ENCODE assay signal across 19 mouse cellular contexts in the genomic region with DNA sequence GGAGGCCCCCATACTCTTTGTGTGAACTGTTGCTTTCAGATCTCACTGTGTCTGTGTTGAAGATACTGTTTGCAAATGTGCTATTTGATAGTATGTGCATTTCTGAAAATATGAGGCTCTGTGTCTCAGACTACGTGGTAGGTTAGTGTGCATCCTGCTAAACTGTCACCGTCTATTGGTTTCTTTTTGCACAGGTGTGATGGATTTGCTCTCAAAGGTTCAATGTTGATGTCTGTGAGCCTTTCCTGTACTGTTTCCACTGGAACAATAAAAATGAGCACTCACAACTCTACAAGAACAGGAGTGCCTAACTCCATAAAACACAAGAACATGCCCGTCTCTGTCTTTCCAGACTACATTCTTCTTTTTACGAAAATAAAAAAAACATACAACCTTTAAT.
DNase-seq lines count a peak whose midpoint lies in the region; ATAC-seq lines count a peak whose summit lies in the region.
"Had no signal": no experiment of that assay in that cellular context is flagged by ENCODE, and none has a peak within 500 bp of the region (broad histone marks: within the 10 kb centered on the region; RNA-seq: fewer than 3 reads in every experiment).

No protein-coding gene starts in this region.

- DNase-seq in CD4-positive helper T cell, adult 2 months (ENCODE audit: low read depth, low spot score): peak; percentile 26
- DNase-seq in induced T-regulatory cell, adult 2 months (ENCODE audit: low read depth): peak; percentile 72
- DNase-seq in thymus, postnatal 4 days: no peak
- DNase-seq in heart, postnatal 36 days: no peak
- DNase-seq: adrenal gland, adult 8-10 months; adrenal gland, postnatal 14 days; adrenal gland, postnatal 36 days; B cell, adult 2 months; cerebellum, adult 11-12 months; cerebellum, adult 2 months; cerebellum, adult 9-10 months; cerebellum, postnatal 10 days; cerebellum, postnatal 25 days had no signal

- peak; percentile 42 for ATAC-seq in CD4-positive, CD25-positive, alpha-beta regulatory T cell, adult 4 months
- no peak for ATAC-seq in forebrain, embryonic 13.5 days
- ATAC-seq: forebrain, embryonic 14.5 days; forebrain, embryonic 16.5 days had no signal

- H3K9ac ChIP-seq in forebrain, embryonic 13.5 days: no peak overlapping the region
- H3K9ac ChIP-seq: embryonic facial prominence, embryonic 12.5 days had no signal

- H3K4me2 ChIP-seq in forebrain, embryonic 13.5 days: no peak overlapping the region
- H3K4me2 ChIP-seq: embryonic facial prominence, embryonic 12.5 days had no signal

- 91% methylated on average over 4 of the region's 4 CpGs for WGBS in forebrain, embryonic 13.5 days

- intact Hi-C loops in heart, postnatal 36 days (cut with DNase I): no loop called here

- no peaks in the 10 kb centered on the region for H3K36me3 ChIP-seq in forebrain, embryonic 13.5 days (ENCODE audit: poor library complexity, severe bottlenecking)
- H3K36me3 ChIP-seq: embryonic facial prominence, embryonic 10.5 days; embryonic facial prominence, embryonic 12.5 days had no signal

- no peak overlapping the region for H3K4me3 ChIP-seq in forebrain, embryonic 13.5 days
- H3K4me3 ChIP-seq: embryonic facial prominence, embryonic 10.5 days; embryonic facial prominence, embryonic 12.5 days had no signal

- no peaks in the 10 kb centered on the region for H3K27me3 ChIP-seq in forebrain, embryonic 13.5 days
- H3K27me3 ChIP-seq: embryonic facial prominence, embryonic 12.5 days had no signal

- no peaks in the 10 kb centered on the region for H3K9me3 ChIP-seq in forebrain, embryonic 13.5 days (replicated peaks)
- H3K9me3 ChIP-seq: embryonic facial prominence, embryonic 10.5 days; embryonic facial prominence, embryonic 12.5 days had no signal

- no peaks in the 10 kb centered on the region for H3K4me1 ChIP-seq in forebrain, embryonic 13.5 days
- H3K4me1 ChIP-seq: embryonic facial prominence, embryonic 10.5 days; embryonic facial prominence, embryonic 12.5 days had no signal

- no peak overlapping the region for H3K27ac ChIP-seq in forebrain, embryonic 13.5 days
- H3K27ac ChIP-seq: embryonic facial prominence, embryonic 10.5 days; embryonic facial prominence, embryonic 12.5 days had no signal

Comparison
In these comparisons a context has a peak if more than half of its experiments do, and no peak if none do; other contexts are left out.
1. DNase-seq: peak in CD4-positive helper T cell, adult 2 months (single experiment) and induced T-regulatory cell, adult 2 months (single experiment); none in thymus, postnatal 4 days (single experiment) and heart, postnatal 36 days (0 of 2).